23 mouse cellular contexts compared by ENCODE assay signal in the genomic region with DNA sequence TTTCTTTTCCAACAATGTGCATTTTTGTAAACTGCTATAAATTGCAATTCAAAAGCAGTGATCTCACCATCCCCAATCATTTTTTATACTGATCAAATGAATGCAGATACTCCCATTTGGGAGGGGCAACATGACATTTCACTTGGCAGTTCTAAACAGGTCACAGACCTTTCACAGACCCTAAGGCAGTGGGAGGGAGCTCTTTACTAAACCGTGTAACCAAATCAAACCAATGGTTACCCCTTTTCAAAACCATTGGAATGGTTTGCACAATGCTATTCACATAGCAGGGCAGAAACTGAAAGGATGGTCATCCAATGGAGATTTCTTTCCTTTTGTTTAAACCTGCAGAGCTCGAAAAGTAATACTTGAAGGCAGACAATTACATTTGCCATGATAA. TPM values are rescaled to one million over a fixed set of nuclear protein-coding genes. Genes with fewer than 3 reads are reported as not detected.
"Had no signal": no experiment of that assay in that cellular context is flagged by ENCODE, and none has a peak within 500 bp of the region (broad histone marks: within the 10 kb centered on the region; RNA-seq: fewer than 3 reads in every experiment).

No protein-coding gene starts in this region.

- H3K4me1 ChIP-seq: liver, embryonic 15.5 days; lung, embryonic 15.5 days; megakaryocyte, embryonic 14.5 days; midbrain, embryonic 15.5 days; stomach, embryonic 15.5 days had no signal

- H3K36me3 ChIP-seq: liver, embryonic 15.5 days; lung, embryonic 15.5 days; midbrain, embryonic 13.5 days; midbrain, embryonic 15.5 days; neural tube, embryonic 12.5 days; stomach, embryonic 15.5 days had no signal

- H3K9me3 ChIP-seq: liver, embryonic 15.5 days; lung, embryonic 15.5 days; megakaryocyte, embryonic 14.5 days; midbrain, embryonic 13.5 days; midbrain, embryonic 15.5 days; neural tube, embryonic 12.5 days; stomach, embryonic 15.5 days had no signal

- H3K4me2 ChIP-seq: liver, embryonic 15.5 days; lung, embryonic 15.5 days; midbrain, embryonic 11.5 days; midbrain, embryonic 13.5 days; midbrain, embryonic 15.5 days; neural tube, embryonic 12.5 days; stomach, embryonic 15.5 days had no signal

- H3K4me3 ChIP-seq: liver, embryonic 15.5 days; lung, embryonic 15.5 days; megakaryocyte, embryonic 14.5 days; midbrain, embryonic 13.5 days; midbrain, embryonic 15.5 days; neural tube, embryonic 12.5 days; stomach, embryonic 15.5 days had no signal

- DNase-seq: liver, postnatal 0 days; lung, adult 2 months; lung, postnatal 14 days; lung, postnatal 36 days; right cerebral cortex, postnatal 14 days; thymus, adult 2 months; thymus, postnatal 25 days; thymus, postnatal 4 days had no signal

- ATAC-seq: liver, postnatal 0 days; lung, postnatal 0 days; midbrain, embryonic 13.5 days; midbrain, embryonic 15.5 days had no signal

- H3K9ac ChIP-seq: liver, embryonic 15.5 days; liver, postnatal 0 days; lung, embryonic 15.5 days; midbrain, embryonic 13.5 days; midbrain, embryonic 15.5 days; neural tube, embryonic 12.5 days; stomach, embryonic 15.5 days had no signal

- H3K27ac ChIP-seq: liver, embryonic 15.5 days; lung, embryonic 15.5 days; macrophage; midbrain, embryonic 13.5 days; midbrain, embryonic 15.5 days; neural tube, embryonic 12.5 days; stomach, embryonic 15.5 days; stomach, postnatal 0 days had no signal

RNA-seq across cellular contexts. Expression of gene Ptf1a, which starts 13.3 kb away (rescaled TPM):
- polyA plus RNA-seq: liver, embryonic 15.5 days; liver, postnatal 0 days; lung, adult 2 months; lung, embryonic 15.5 days; lung, postnatal 0 days; macrophage; midbrain, postnatal 0 days; neural tube, embryonic 14.5 days; testis, adult 2 months; urinary bladder, adult 2 months had no signal
